Mouse (Mus musculus) midbrain, postnatal 0 days (tissue): ENCODE results near the gene Gaa. TPM values are rescaled to one million over a fixed set of nuclear protein-coding genes. Genes with fewer than 3 reads are reported as not detected.
"Not testable (repeated sequence)": the region's sequence is repeated elsewhere in the genome, so short reads cannot be mapped to it uniquely, and the experiment has no call there.

Source experiments
- ATAC-seq: fragments of 200-750 bp; cut with Nextera tagmentation; 2 replicates; pipeline ENCODE4 v1.8.0; 2017; ENCODE audit warnings: moderate number of reproducible peaks, mild to moderate bottlenecking, moderate TSS enrichment, moderate library complexity; ENCODE audit not compliant: low FRiP score
- DNase-seq: peaks from one replicate; pipeline ENCODE4 v3.0.0-alpha.2; 2015; ENCODE audit warnings: low spot score
- H3K27ac ChIP-seq: fragments of 300-500 bp; sonication (generic); 2 replicates; pipeline ENCODE4 v1.5.1; 2014; ENCODE audit warnings: low read depth, mild to moderate bottlenecking, low read length, mixed read lengths
- H3K27me3 ChIP-seq: fragments of 300-500 bp; sonication (generic); 2 replicates; pipeline ENCODE4 v1.6.1; 2014; ENCODE audit warnings: low read length, control low read depth, mixed read lengths; ENCODE audit not compliant: insufficient read depth
- H3K36me3 ChIP-seq: fragments of 300-500 bp; sonication (generic); 2 replicates; pipeline ENCODE4 v1.6.1; 2014; ENCODE audit warnings: low read length, control low read depth, mixed read lengths; ENCODE audit not compliant: insufficient read depth
- H3K4me1 ChIP-seq: fragments of 300-500 bp; sonication (generic); 2 replicates; pipeline ENCODE4 v1.6.1; 2014; ENCODE audit warnings: mild to moderate bottlenecking, control low read depth, antibody characterized with exemption, low read length, mixed read lengths; ENCODE audit not compliant: insufficient read depth
- H3K4me2 ChIP-seq: fragments of 300-500 bp; sonication (generic); 2 replicates; pipeline ENCODE4 v1.6.1; 2014; ENCODE audit warnings: low read depth, mild to moderate bottlenecking, low read length, mixed read lengths; ENCODE audit not compliant: poor library complexity, severe bottlenecking
- H3K4me3 ChIP-seq: fragments of 300-500 bp; sonication (generic); 2 replicates; pipeline ENCODE4 v1.5.1; 2014; ENCODE audit warnings: low read depth, mild to moderate bottlenecking, low read length, moderate library complexity
- H3K9ac ChIP-seq: fragments of 300-500 bp; sonication (generic); replicated peaks from 2 replicates; pipeline ENCODE4 v1.6.1; 2014; ENCODE audit warnings: mild to moderate bottlenecking, low read length, moderate library complexity, mixed read lengths; ENCODE audit not compliant: poor library complexity, severe bottlenecking
- H3K9me3 ChIP-seq: fragments of 300-500 bp; sonication (generic); 2 replicates; pipeline ENCODE4 v1.6.1; 2016; ENCODE audit warnings: low read length, control low read depth
- CTCF ChIP-seq: IDR thresholded peaks from 2 replicates; pipeline ENCODE4 v1.5.1; 2016; ENCODE audit warnings: antibody characterized with exemption, mild to moderate bottlenecking
- WGBS: fragments of 180-500 bp; shearing (Covaris S2); extraction: QIAGEN DNeasy Blood & Tissue Kit; methylation state at CpG from one replicate; pipeline ENCODE4 v1.1.7; 2014; 5-methylcytosine and 5-hydroxymethylcytosine counted together
- polyA plus RNA-seq: library from polyadenylated mRNA; unstranded; fragments of >200 nt; fragmentation: Nextera tagmentation; extraction: Ambion mirVana; gene quantifications from 2 replicates; pipeline ENCODE4 v1.2.1, GENCODE M21; 2015
- total RNA-seq: library from RNA; depleted of rRNA; stranded (reverse); fragments of >200 nt; gene quantifications from 2 replicates; pipeline ENCODE4 v1.2.3, GENCODE M21; 2014

Gaa gene
- total and polyA plus RNA-seq, 2 experiments from 2014 or later: 154 to 222 TPM

DNA sequence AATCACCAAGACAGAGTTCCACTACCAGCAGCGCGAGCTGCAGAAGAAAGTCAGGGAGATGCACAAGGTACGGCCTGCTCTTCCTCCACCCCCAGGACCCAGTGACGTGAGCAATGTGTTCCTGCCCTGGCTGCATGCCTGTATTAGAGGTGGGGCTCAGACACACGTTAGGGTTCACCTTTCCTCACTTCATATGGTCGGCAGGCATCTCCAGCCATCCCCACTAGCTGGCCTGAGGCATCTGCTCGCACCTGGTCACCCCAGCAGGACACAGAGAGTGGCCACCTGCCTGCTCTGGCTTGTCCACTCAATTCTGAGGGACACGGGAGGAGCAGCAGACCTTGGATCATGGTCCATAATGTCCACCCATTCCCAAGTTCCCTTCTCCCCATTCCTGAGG is 7.7 kb upstream of the Gaa start:
- 87% methylated on average over 8 of the region's 8 CpGs for WGBS
- H3K4me3 ChIP-seq: no peak overlapping the region
- H3K36me3 ChIP-seq: peaks cover 21% of the 10 kb centered on the region
- DNase-seq: no peak
- H3K4me2 ChIP-seq: no peak overlapping the region
- no peak overlapping the region for H3K27ac ChIP-seq
- TF ChIP-seq CTCF: no peak
- H3K4me1 ChIP-seq: no peaks in the 10 kb centered on the region
- H3K9ac ChIP-seq: no peak overlapping the region
- no peaks in the 10 kb centered on the region for H3K27me3 ChIP-seq
- H3K9me3 ChIP-seq: no peaks in the 10 kb centered on the region
- no peak for ATAC-seq

GRCm38 (mm10) chr11:119264413-119264812 is 3.3 kb upstream of the Gaa start:
- Histone ChIP-seq H3K9me3 (no peaks in the 10 kb centered on the region), H3K4me2 (no peak overlapping the region), H3K27me3 (no peaks in the 10 kb centered on the region), H3K4me3 (no peak overlapping the region), H3K9ac (no peak overlapping the region), H3K27ac (no peak overlapping the region), H3K4me1 (peaks cover 7% of the 10 kb centered on the region), H3K36me3 (peaks cover 21% of the 10 kb centered on the region)
- WGBS: 96% methylated on average over 13 of the region's 13 CpGs
- ATAC-seq (no peak), DNase-seq (no peak)
- TF ChIP-seq CTCF: no peak

- 80% methylated on average over 7 of the region's 7 CpGs for WGBS
These were observed 1.9 kb upstream of the Gaa start for GRCm38 (mm10) chr11:119265811-119266210.

GRCm38 (mm10) chr11:119267241-119267674 is 429 bp upstream of the Gaa start:
- peaks cover 7% of the 10 kb centered on the region for H3K4me1 ChIP-seq
- no peak overlapping the region for H3K9ac ChIP-seq
- peaks cover 18% of the 10 kb centered on the region for H3K36me3 ChIP-seq
- 0 out of 2 replicates have a peak overlapping the region, but pooled peaks have one; percentile 52 for H3K4me3 ChIP-seq
- H3K27ac ChIP-seq: peak overlapping the region; percentile 57; the same call in 1 of the 2 replicates
- no peak for TF ChIP-seq CTCF
- 32% methylated on average over 6 of the region's 6 CpGs for WGBS
- peak; percentile 38 for ATAC-seq
- no peaks in the 10 kb centered on the region for H3K27me3 ChIP-seq
- DNase-seq: peak; percentile 59
- H3K4me2 ChIP-seq: peak overlapping the region; percentile 64
- no peaks in the 10 kb centered on the region for H3K9me3 ChIP-seq

More at GRCm38 (mm10) chr11:119265811-119266210, 1.9 kb upstream of the Gaa start:
- peaks cover 7% of the 10 kb centered on the region for H3K4me1 ChIP-seq
- no peaks in the 10 kb centered on the region for H3K9me3 ChIP-seq
- H3K27me3 ChIP-seq: no peaks in the 10 kb centered on the region
- ATAC-seq: no peak
- no peak for DNase-seq
- H3K36me3 ChIP-seq: peaks cover 25% of the 10 kb centered on the region
- 0 out of 2 replicates have a peak, but pooled peaks have one; percentile 9 for TF ChIP-seq CTCF
- no peak overlapping the region for H3K27ac ChIP-seq
- no peak overlapping the region for H3K4me3 ChIP-seq
- no peak overlapping the region for H3K4me2 ChIP-seq
- no peak overlapping the region for H3K9ac ChIP-seq

GRCm38 (mm10) chr11:119268557-119269195 is 989 bp downstream of the Gaa start:
- Histone ChIP-seq H3K36me3 (peaks cover 16% of the 10 kb centered on the region), H3K9ac (peak overlapping the region; percentile 64), H3K27ac (0 out of 2 replicates have a peak overlapping the region, but pooled peaks have one; percentile 55), H3K4me3 (peak overlapping the region; percentile 52), H3K9me3 (no peaks in the 10 kb centered on the region), H3K27me3 (no peaks in the 10 kb centered on the region), H3K4me1 (peaks cover 7% of the 10 kb centered on the region), H3K4me2 (peak overlapping the region; percentile 64)
- DNase-seq (peak; percentile 38), ATAC-seq (no peak)
- TF ChIP-seq CTCF: no peak
- WGBS: 64% methylated on average over 16 of the region's 16 CpGs

- H3K27ac ChIP-seq, H3K9me3 ChIP-seq, ATAC-seq, H3K4me2 ChIP-seq, H3K4me3 ChIP-seq, DNase-seq, H3K9ac ChIP-seq, H3K27me3 ChIP-seq, H3K4me1 ChIP-seq: not testable (repeated sequence)
- peaks cover 32% of the 10 kb centered on the region for H3K36me3 ChIP-seq
- 71% methylated on average over 3 of the region's 3 CpGs for WGBS
- peak; percentile 68 for TF ChIP-seq CTCF
These were observed 4.8 kb downstream of the Gaa start for GRCm38 (mm10) chr11:119272492-119272891.
